Mouse (Mus musculus): Measurements from ENCODE around the gene Ccl7.

Gene Ccl7

DNA sequence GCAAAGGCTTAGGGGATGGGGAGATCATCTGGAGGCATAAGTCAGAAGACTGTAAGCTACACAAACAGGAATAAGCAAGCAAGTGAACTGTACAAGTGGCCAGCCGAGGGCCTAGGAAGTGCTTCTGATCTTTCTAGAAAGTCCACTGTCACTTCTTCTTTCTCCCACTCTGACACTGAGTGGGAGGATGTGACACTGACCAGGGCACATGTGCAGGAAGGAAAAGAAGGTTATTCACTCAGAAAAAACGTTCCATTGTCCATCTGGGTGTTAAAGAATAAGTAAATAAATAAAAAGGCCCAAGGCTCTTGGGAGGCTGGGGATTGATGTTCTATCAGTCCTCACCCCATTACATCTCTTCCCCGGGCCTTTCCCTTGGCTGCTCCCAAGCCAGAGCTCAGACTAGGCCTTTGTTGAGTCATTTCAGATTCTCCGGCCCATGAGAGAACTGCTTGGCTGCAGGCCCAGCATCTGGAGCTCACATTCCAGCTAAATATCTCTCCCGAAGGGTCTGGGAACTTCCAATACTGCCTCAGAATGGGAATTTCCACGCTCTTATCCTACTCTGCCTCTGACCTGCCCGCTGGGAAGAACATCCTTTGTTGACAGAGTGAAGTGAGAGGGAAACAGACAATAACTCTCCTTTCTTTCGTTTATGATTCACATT lies 12.7 kb upstream of the Ccl7 start:
- in situ Hi-C loops (cut with MboI; ENCODE audit: unreplicated experiment in 2 of 2): no loop called here

DNA sequence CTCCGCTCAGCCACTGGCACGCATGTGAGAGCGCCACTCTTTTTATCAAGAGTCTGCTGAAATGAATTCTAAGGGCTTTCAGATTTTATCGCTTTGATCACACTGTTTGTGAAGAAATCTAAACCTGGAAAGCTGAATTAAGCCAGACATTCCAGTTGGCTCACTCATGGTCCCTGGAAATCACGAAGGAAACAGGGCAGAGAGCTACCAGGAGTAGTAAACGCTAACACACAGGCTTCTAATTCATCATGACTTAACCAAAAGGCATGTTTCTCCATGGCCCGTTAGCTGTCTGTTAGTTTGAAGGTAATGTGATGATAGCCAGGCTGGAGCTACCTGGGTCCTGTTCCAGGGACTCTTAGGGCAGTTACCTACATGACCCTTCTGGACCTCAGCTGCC lies 11.1 kb upstream of the Ccl7 start:
- in situ Hi-C loops (cut with MboI; ENCODE audit: unreplicated experiment in 2 of 2): no loop called here

DNA sequence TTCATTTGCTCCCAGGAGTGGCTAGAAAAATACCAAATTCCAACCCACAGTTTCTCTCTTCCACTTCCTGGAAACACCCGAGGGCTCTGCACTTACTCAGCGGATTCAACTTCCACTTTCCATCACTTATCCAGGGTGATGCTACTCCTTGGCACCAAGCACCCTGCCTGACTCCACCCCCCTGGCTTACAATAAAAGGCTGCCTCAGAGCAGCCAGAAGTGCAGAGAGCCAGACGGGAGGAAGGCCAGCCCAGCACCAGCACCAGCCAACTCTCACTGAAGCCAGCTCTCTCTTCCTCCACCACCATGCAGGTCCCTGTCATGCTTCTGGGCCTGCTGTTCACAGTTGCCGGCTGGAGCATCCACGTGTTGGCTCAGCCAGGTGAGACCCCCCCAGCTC lies 10.2 kb upstream of the Ccl7 start, which contains the start of gene Ccl2:
Gene Ccl2, plus strand, starts transcription at position 216 of the 400 bp plus-strand sequence.
- in situ Hi-C loops (cut with MboI; ENCODE audit: unreplicated experiment in 2 of 2): no loop called here

DNA sequence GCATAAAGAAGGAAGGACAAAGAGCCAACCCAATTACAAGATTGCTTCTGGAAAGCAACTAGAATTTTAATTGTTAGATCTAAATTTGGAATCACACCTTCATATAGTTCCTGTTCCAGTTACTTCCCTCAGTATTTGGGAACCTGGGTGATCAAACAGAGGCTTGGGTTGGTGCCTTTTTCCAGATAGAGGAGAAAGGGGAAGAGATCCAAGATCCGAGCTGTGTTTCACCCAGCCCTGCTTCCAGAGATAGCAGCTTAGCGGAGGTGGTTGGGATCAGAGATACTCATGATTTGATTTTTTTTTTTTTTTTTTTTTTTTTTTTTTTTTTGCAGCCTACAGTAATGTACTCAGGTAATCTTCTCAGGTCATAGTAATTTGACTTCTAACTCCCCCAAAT lies 9.7 kb upstream of the Ccl7 start:
- in situ Hi-C loops (cut with MboI; ENCODE audit: unreplicated experiment in 2 of 2): no loop called here

DNA sequence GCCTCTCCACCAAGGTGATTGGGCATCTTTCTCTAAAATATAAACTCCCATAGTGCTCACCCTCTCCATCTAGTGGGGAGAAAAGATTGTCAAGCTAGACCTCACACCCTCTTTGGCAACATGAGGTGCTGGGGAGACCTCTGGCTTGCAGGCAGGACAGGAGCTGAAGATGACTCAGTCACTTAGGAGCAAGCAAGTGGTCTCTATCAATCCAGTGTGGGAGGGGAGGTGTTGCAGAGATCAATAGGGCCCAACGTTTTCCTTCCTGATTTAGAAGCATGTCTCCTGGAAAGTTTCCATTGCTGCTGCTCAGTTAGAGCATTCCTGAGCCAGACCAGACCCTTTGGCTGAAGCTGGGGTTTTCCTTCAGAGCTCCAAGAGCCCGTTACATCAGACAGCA lies 7.0 kb upstream of the Ccl7 start, which contains the start of gene Gm17268:
Gene Gm17268, minus strand, starts transcription at position 28 of the 400 bp plus-strand sequence.
- in situ Hi-C loops (cut with MboI; ENCODE audit: unreplicated experiment in 2 of 2): no loop called here

DNA sequence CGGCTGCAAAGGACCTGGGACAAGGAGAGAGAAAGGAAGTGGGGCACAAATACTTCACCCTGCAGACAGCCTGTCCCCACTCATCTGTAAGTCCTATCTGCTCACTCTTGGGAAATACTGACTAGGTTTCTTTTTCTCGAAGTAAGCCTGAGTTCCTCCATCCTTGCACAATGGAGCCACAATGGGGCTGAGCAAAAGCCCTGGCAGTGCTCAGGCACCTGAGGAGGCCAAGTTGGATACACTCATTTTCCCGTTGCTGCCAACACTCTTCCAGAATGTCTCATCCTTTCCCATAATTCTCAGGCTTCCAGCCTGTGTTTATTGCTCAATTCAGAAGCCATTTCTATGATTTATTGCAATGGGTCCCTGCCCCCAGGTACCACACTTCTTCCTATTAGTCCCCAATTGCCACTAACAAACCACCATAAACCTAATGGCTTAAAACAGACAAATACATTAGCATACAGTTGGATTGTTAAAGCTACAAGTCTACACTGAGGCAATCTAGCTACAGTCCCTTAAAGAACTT lies 6.3 kb upstream of the Ccl7 start:
- in situ Hi-C loops (cut with MboI; ENCODE audit: unreplicated experiment in 2 of 2): no loop called here

DNA sequence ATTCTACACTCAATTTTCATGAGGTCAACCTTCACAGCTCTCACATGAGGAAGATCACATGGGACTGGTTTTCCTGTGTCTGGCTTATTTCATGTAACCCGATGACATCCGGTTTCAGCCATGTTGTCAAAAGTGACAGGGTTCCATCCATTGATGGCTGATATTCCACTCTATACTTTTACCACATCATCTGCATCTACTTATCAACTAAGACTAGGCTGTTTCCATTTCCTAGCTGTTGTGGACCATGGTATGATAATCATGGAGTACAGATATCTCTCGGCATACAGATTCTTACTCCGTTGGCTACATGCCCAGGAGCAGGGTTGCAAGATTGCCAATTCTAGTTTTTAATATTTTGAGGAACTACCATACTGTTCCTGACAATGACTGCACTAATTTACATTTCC lies 3.8 kb upstream of the Ccl7 start:
- in situ Hi-C loops (cut with MboI; ENCODE audit: unreplicated experiment in 2 of 2): loop anchor here in 1 of 2 experiments (10.0 kb wide), 1 partner anchor 703 kb away; no protein-coding TSS in a partner anchor

DNA sequence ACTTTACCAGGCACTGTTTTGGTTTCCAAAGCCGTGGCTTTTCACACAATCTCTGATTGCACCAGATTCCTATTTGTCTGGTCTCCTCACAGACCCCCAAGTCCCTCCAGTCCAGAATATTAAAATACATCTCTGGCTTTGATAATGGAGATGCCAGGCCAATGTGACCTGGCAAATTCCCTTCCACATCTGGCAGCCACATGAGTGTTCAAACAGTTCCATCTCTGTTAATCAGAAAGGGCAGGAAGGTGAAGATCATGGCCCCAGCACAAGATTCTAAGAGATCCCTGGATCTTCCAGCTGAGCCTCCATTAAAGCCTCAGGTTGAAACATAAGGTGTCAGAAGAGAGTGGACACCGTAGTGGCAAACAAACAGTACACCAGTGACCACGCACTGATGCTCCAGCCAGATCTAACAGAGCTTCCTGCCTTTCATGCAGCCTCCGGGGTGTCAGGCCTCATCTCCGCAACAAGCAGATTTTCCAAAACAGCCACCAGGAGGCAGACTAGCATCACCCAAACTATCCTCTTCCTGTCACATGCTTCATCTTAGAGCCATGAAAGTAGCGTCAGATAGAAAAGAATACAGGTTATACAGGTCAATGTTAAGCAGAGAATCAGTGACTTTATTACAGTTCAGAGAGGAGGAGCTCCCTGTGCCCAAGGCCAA lies 2.4 kb downstream of the Ccl7 start:
- in situ Hi-C loops (cut with MboI; ENCODE audit: unreplicated experiment in 2 of 2): loop anchor here in 1 of 2 experiments (10.0 kb wide), 1 partner anchor 697 kb away; no protein-coding TSS in a partner anchor

DNA sequence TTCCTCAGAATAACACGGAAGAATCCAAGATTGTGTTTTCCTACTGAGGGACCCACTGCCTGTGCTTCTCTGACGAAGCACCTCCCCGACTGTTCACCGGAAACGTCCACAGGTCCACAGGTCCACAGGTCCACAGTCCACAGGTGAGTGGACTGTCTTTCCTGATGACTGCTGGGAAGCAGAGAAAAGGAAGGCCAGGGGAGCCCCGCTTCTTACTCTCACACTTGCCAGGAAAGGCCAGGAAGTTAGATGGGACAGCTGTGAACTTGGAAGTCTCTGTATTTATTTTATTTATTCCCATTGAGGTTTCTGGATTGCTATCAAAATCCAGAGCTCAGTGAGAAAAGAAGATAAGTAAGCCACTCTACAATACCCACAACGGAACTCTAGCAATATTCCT lies 8.3 kb downstream of the Ccl7 start:
- in situ Hi-C loops (cut with MboI; ENCODE audit: unreplicated experiment in 2 of 2): loop anchor here in 1 of 2 experiments (5.0 to 25.0 kb wide), 3 partner anchors 123 to 1133 kb away; partner anchors contain the start of genes Slfn3 and Slfn4

DNA sequence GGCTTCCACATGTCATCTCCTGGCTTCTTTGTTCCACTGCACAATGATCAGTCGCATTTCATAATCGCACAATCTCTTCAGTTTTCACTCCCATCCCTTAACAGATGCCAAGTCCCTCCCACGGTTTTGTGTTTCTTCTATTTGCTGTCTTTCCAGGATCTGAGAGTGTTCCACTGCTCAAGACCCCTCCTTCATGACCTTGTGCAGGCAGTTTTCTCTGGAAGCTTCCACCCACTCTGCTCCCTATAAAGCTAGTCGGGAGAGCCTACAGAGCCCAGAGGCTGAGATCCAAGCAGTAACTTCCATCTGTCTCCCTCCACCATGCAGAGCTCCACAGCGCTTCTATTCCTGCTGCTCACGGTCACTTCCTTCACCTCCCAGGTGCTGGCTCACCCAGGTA lies 12.1 kb downstream of the Ccl7 start, which contains the start of gene Ccl11:
Gene Ccl11, plus strand, starts transcription at position 178 of the 400 bp plus-strand sequence.
- in situ Hi-C loops (cut with MboI; ENCODE audit: unreplicated experiment in 2 of 2): loop anchor here in 1 of 2 experiments (25.0 kb wide), 1 partner anchor 1130 kb away; the partner anchor contains the start of genes Slfn3 and Slfn4

DNA sequence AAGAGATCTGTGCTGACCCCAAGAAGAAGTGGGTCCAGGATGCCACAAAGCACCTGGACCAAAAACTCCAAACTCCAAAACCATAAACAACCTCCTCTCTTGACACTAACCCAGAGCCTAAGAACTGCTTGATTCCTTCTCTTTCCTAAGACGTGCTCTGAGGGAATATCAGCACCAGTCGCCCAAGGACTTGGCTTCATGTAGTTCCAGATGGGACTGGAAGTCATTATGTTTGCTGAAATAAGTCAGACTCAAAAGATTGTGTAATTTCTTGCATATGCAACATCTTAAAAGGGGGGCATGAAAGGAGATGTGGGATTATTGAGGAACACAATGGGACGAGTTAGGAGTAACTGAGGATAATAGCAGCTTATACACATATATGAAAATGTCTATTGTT lies 16.7 kb downstream of the Ccl7 start:
- in situ Hi-C loops (cut with MboI; ENCODE audit: unreplicated experiment in 2 of 2): loop anchor here in 1 of 2 experiments (25.0 kb wide), 1 partner anchor 1125 kb away; the partner anchor contains the start of genes Slfn3 and Slfn4

DNA sequence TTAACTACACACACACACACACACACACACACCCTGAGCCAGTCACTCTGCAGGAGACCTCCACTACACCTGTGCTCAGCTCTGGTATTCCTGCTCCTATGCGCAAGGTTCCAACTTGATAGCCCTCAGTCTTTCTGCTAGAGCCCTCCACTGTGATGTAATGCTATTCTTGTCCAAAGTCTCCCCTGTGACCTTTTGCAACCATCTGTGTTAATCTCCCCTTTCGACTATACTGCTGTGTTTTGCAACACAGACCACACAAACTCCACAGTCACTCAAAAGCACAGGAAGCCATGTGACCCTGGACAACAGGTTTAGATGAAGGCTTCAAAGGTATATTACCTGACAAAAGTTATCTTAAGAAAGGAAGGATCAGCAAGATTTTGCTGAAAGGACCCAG lies 17.9 kb downstream of the Ccl7 start:
- in situ Hi-C loops (cut with MboI; ENCODE audit: unreplicated experiment in 2 of 2): loop anchor here in 1 of 2 experiments (25.0 kb wide), 1 partner anchor 1124 kb away; the partner anchor contains the start of genes Slfn3 and Slfn4

DNA sequence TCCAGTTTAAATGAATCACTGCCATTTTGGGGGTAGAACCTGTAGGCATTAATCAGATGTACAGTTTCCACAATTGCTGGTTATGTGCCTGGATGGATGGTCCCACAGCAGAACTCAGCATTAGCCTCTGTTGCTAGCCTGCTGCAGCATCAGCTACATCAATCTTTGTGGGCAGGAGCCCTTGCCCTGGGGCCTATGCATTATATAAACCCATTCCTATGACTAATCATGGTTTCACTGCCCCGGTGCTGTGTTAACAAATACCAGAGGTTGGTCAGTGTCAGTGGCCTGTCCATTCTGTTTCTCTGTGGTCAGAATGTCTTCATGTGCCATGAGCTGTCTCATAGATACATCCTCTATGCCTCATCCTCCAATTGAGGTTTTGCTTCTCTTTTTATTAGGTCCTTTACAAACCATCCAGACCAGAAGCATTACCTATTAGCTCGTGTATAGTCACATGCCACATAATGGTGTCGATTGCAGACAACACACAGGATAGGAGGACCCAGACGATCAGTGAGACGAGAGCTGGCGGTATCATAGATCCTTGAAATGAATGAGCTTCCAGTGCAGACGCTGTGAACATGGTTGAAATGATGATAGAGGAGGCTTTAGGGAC lies 21.6 kb downstream of the Ccl7 start:
- in situ Hi-C loops (cut with MboI; ENCODE audit: unreplicated experiment in 2 of 2): loop anchor here in 1 of 2 experiments (25.0 kb wide), 1 partner anchor 1120 kb away; the partner anchor contains the start of genes Slfn3 and Slfn4

DNA sequence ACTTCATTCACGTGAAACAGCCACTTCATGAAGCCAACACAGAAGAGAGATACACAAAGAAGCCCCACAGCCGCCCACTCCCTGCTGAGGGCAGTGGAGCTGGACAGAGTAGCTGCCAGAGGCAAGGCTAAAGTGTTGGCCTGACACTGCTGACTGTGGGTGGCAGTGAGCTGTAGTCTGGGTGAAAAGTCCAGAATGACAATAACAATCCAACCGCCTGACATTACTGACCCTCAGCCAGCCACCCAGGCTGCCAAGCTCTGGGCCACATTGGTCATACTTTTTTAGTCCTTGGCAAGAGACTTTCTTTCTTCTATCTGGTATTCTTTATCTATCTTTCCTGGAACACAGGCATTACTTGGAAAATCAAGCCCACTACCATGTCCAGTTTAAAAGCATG lies 25.6 kb downstream of the Ccl7 start:
- in situ Hi-C loops (cut with MboI; ENCODE audit: unreplicated experiment in 2 of 2): loop anchor here in 1 of 2 experiments (25.0 kb wide), 1 partner anchor 1116 kb away; the partner anchor contains the start of genes Slfn3 and Slfn4

DNA sequence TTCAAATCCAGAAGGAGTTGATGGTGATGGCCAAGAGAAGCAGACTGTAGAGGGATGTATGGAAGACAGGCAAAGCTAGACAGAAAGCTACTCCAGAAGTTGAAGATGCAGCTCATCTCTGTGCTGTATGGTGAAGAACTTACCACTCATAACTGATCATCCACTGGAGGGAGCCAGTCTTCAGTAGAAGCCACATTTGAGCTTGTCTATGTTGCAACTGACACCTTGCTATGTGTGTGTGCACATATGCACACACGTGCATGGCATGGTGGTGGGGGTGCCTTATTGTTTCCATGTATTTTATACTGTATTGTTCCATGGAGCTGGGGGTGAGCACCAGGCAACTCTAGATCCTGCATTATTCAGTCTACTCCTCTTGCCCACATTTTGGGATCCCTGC lies 26.9 kb downstream of the Ccl7 start:
- in situ Hi-C loops (cut with MboI; ENCODE audit: unreplicated experiment in 2 of 2): loop anchor here in 1 of 2 experiments (25.0 kb wide), 1 partner anchor 1115 kb away; the partner anchor contains the start of genes Slfn3 and Slfn4

DNA sequence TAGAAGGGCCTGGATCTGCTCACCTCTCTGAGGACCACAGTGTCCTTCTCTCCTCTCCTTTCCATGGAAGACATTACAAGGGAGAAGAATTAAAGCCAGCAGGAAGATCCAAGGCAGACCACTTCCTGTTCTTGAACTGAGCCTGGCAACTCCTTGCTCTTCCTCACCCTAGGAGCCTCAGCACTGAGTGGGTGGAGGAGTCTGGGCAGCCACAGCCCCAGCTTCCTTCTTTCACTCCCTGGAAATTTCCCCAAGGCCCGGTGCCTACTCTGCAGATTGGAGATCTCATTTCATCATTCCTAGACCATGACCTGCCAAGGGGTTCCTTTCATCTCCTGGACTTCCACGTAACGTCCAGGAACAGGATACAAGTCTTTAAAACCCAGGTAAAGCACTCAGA lies 27.5 kb downstream of the Ccl7 start:
- in situ Hi-C loops (cut with MboI; ENCODE audit: unreplicated experiment in 2 of 2): loop anchor here in 1 of 2 experiments (25.0 kb wide), 1 partner anchor 1114 kb away; the partner anchor contains the start of genes Slfn3 and Slfn4

DNA sequence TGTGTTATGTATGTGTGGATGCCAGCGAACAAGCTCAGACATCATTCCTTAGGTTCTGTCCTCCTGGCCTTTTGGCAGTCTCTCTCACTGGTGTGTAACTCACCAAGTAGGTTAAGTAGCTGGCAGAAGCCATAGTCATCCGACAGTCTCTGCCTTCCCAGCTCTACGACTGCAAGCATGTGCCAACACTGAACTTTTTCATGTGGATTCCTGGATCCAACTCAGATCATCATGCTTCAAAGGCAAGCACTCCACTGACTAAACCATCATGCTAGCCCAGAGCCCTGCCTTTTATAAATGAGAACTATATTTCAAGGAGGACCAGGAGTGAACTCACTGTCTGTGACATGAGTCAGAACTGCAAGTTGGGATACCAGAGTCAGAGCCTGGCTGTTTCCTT lies 28.2 kb downstream of the Ccl7 start:
- in situ Hi-C loops (cut with MboI; ENCODE audit: unreplicated experiment in 2 of 2): loop anchor here in 1 of 2 experiments (25.0 kb wide), 1 partner anchor 1114 kb away; the partner anchor contains the start of genes Slfn3 and Slfn4

DNA sequence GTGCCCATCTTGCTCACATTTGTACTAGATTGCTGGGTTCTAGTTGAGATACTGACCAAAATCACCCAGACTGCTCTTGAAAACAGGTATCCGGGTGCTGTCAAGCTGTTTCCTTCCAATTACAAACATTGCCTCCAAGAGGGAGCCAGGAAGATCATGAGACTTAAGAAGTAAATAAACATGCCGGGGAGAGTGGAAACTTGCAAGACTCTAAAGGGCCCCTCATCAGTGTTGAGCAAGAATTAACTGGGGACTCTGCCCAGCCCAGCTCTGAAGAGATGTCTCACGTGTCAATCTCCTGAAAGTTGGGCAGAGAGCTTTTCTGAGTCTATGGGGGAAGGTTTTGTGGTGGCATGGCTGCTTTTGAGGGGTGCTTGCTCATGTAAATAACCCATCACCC lies 31.5 kb downstream of the Ccl7 start:
- in situ Hi-C loops (cut with MboI; ENCODE audit: unreplicated experiment in 2 of 2): no loop called here

DNA sequence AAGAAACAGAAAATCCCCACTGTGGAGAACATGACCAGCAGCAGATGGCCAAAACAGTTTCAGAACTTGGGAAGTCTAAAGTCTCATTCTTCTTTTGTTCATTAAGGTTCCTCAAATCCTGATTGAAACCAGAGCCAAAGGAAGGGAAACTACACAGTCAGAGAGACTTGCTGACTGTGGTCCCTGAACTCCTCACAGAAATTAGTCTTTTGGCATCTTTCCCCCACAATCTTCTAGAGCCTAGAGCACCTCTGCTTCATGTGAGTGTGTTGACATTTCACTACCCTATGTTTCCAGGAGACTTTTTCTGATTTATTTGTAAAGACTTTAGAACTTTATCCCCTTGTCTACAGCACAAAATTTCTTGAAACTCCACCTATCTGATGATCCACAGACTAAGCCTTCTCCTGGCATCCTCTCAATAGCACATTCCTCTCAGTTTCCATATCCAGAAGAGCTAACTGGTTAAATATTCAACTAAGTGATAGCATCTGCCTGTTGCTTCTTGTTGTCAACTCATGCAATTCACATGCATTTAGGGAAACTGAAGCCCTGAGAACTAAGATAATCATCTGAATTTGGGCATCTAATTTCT lies 32.7 kb downstream of the Ccl7 start:
- in situ Hi-C loops (cut with MboI; ENCODE audit: unreplicated experiment in 2 of 2): no loop called here

DNA sequence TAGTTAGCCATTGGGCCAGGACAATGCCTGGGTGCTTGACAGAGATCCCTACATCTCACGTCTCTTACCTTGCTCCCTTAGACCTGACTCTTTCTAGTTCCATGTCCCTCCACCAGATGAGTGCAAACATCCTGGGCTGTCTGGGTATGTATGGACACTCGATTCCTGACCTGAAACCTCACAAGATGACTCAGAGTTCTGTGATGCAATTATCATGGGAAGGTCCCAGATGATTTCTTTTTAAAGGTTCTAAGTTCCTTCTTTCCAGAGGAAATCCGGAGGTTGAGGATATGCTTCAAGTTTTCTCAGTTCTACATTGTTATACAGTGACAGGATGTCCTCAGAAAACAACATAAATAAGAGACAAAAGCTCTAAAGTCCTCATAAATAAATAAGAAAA lies 35.4 kb downstream of the Ccl7 start:
- in situ Hi-C loops (cut with MboI; ENCODE audit: unreplicated experiment in 2 of 2): no loop called here

Measured in v-Abl transformed pro-B cells (cell line).